Mouse (Mus musculus): ENCODE data around the gene Fam222a.

The Fam222a gene

DNA sequence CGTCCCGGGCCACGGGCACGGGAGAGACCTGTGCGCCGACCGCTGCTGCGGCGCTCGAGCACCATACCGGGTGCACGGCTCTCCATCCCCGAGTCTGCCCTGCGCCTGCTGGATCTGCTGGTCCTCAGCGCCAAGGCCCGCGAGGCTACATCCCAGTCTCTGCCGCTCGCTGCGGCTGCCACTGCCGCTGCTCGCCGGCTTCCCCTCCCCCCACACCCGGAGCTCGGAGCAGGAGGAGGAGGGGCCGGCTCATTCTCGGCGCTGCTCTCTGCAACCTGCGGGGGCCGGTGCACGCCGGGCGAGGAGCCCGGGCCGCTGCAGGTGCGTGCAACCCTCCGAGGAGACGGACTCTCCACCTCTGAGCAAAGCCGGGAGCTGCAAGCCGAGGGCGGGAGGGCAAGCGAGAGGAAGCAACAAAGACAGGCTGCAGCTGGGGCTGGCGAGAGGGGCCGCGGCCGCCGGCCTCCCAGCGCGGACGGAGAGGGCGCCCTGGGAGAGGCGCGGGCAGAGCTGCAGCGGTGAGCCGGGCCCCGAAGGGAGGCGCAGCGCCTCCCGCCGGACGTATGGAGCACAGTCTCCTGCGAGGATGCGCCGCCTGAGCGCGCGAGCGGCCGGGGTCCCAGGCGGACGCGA, at the start of gene Fam222a:
Gene Fam222a, plus strand, starts transcription at position 452 of the 633 bp plus-strand sequence.
- peak; percentile 41 to 62 for DNase-seq (ENCODE audit: low spot score in 2 of 2)

GRCm38 (mm10) chr5:114528355-114528754, 39.5 kb upstream of the Fam222a start:
- DNase-seq (ENCODE audit: low spot score in 2 of 2): no peak

DNA sequence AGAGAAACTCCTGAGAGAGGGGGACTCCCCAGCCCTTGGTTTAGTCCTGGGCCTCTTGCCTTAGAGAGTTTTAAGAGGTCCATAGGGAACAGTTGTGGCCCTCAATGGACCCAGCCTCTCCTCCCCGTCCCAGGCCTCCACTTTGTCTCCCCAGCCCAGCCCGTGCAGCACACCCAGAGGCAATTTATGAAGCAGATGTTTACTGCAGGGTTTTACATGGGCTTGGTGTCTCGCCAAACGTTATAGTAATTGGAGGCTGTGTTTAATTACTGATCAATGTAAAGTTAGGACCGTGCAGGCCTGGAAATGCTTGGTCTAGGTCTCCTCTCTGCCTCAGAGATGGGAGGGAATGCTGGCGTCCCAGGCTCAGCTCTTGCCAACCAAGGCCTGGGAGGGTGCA, 37.5 kb upstream of the Fam222a start:
- DNase-seq (ENCODE audit: low spot score in 2 of 2): no peak

GRCm38 (mm10) chr5:114532055-114532454, 35.8 kb upstream of the Fam222a start:
- DNase-seq (ENCODE audit: low spot score in 2 of 2): no peak

DNA sequence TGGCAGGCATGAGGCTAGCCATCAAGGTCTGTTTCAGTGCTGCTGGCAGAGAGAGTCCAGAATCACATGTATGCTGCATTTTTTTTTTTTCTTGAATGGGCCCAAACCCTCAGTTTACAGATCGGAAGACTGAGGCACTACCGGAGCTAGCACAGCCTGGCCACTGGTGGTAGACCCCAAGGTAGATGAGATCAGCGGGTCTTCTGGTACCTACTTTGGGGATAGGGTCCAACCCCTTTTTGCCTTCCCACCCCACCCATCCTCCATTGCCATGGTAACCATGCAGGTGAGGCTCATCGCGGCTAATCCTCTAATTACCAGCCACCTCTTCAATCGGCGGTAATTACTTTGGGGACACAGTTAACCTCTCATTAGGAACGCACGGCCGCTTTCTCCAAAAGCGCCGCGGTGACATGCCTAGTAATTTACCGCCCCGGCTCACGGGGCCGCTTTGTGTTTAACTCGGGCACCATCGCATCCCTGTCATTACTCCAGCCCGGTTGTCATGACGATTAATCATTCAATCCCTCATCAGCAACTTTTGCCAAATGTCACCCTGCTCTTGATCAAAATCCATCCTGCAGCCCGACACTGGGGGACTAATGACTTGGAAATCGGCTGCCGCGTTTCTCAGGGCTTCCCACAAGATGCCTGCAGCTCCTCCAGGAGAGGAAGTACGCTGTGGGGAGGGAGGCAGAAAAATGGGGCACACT, 30.4 kb upstream of the Fam222a start:
- no peak for DNase-seq (ENCODE audit: low spot score in 2 of 2)

GRCm38 (mm10) chr5:114538021-114538405, 29.8 kb upstream of the Fam222a start:
- no peak for DNase-seq (ENCODE audit: low spot score in 2 of 2)

- no peak for DNase-seq (ENCODE audit: low spot score in 2 of 2)
Measured at GRCm38 (mm10) chr5:114538752-114539151, 29.1 kb upstream of the Fam222a start.

- no peak for DNase-seq (ENCODE audit: low spot score in 2 of 2)
Measured at GRCm38 (mm10) chr5:114539766-114540165, 28.1 kb upstream of the Fam222a start.

DNA sequence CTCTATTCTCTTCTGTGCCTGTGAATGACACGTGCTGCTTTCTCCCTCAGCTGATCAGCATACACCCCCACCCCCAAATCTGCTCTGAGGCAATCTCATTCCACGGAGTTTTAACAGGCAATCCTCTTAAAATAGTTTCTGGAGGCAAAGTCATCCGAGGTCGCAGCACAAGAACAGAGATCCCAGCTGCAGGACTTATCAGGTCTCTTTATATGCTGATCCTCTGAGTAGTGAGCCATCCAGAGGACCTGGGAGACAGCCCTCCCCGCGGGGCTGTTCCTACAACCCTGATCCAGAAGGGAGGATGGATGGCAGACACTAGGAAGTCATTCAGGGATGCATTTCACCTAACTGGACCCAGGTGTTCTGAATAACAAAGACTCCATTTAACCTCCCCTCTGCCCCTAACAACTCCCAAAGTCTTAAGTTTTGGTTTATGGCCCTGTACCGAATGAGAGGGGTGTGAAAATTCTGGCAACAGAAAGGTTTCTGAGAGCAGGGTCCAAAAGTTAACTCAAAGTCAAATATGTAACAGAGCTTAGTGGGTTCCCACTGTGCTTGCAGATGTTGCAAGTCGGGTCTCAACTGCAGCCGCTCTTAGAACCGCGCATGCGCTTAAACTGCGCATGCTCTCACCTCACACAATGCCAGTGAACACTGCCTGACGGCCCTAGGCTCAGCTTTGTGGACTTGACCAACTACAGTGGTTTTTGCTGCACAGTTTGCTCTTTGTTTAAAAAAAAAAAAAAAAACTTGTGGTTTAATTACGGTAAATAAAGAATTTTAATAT, 26.0 kb upstream of the Fam222a start:
- no peak for DNase-seq (ENCODE audit: low spot score in 2 of 2)

DNA sequence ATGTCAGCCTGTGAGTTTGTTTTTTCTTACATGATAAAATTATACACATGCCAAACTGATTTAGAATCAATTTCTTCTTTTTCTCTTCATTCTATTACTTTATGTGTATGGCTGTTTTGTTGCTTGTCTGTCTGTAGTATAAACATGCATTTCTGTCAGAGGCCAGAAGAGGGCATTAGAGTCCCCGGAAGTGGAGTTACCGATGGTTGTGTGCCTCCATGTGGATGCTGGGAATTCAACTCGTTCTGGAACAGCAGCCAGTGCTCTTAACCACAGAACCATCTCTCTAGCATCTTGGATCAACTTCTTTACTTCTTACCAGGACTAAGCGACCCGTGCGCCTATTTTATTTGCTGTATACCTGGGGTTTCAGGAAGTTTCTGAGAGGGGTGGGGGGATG, 24.2 kb upstream of the Fam222a start:
- no peak for DNase-seq (ENCODE audit: low spot score in 2 of 2)

GRCm38 (mm10) chr5:114544205-114544604, 23.6 kb upstream of the Fam222a start:
- DNase-seq (ENCODE audit: low spot score in 2 of 2): no peak

DNA sequence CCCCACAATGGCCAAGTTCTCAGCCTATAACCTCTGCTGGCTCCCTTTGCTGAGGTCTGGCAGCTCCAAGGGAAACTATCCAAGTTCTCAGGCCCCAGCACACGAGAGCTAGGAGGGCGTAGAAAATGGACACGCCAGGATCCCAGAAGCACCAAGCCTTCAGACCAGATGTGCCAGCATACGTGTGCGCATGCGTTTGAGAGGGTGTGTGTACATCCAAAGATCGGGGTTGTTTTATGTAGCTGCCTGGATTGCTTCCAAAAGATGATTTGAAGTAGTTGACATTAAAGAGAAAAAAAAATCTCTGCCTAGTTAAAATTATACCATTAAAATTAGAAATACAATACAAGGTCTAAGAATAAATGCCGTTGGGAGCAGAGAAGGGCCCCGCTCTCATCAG, 22.7 kb upstream of the Fam222a start:
- no peak for DNase-seq (ENCODE audit: low spot score in 2 of 2)

- no peak for DNase-seq (ENCODE audit: low spot score in 2 of 2)
Measured at GRCm38 (mm10) chr5:114548976-114549375, 18.8 kb upstream of the Fam222a start.

DNA sequence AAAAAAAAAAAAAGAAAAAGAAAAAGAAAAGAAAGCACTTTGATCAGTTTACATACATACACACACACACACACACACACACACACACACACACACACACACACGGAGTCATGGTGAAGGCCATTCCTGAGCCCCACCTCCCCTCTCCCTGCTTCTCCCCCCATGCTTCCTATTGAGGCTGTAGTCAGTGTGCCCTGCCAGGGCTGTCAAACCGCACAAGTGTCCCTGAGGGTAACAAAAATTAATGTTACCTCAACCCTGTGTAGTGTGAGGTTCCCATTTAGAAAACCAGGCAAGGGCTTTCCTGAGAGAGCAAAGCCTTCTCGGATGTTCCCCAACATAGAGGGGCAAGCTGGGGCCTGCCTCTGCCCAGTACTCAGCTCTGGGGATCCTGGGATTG, 18.0 kb upstream of the Fam222a start:
- DNase-seq (ENCODE audit: low spot score in 2 of 2): no peak

GRCm38 (mm10) chr5:114550431-114550830, 17.4 kb upstream of the Fam222a start:
- DNase-seq (ENCODE audit: low spot score in 2 of 2): no peak

GRCm38 (mm10) chr5:114550886-114551492, 16.8 kb upstream of the Fam222a start:
- no peak for DNase-seq (ENCODE audit: low spot score in 2 of 2)

GRCm38 (mm10) chr5:114552507-114553208, 15.2 kb upstream of the Fam222a start:
- DNase-seq (ENCODE audit: low spot score in 2 of 2): no peak

- no peak for DNase-seq (ENCODE audit: low spot score in 2 of 2)
Measured at GRCm38 (mm10) chr5:114553706-114554105, 14.1 kb upstream of the Fam222a start.

DNA sequence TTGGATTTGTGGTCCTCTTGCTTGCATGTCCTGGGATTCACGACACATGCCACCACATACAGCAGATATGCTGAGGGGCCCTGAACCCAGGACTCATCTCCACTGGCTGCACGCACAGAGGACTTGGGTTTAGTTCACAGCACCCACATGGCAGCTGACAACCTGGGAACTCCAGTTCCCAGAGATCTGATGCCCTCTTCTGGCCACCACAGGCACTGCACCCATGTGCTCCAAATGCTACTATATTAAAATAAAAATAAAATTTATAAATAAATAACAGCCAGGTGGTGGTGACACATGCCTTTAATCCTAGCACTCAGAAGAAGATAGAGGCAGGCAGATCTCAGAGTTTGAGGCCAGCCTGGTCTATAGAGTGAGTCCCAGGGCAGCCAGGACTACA, 12.4 kb upstream of the Fam222a start:
- DNase-seq (ENCODE audit: low spot score in 2 of 2): no peak

GRCm38 (mm10) chr5:114556109-114556508, 11.7 kb upstream of the Fam222a start:
- no peak for DNase-seq (ENCODE audit: low spot score in 2 of 2)
